Mouse (Mus musculus) cerebellum, adult (tissue): Measurements from ENCODE around the gene Atp6v0a1.

Experiments used
- ATAC-seq: cut with Nextera tagmentation; 2 replicates; pipeline ENCODE4 v1.9.2; 2017; ENCODE audit warnings: mild to moderate bottlenecking, moderate library complexity, mixed read lengths; ENCODE audit not compliant: insufficient number of reproducible peaks, low FRiP score, low TSS enrichment

Gene Atp6v0a1

DNA sequence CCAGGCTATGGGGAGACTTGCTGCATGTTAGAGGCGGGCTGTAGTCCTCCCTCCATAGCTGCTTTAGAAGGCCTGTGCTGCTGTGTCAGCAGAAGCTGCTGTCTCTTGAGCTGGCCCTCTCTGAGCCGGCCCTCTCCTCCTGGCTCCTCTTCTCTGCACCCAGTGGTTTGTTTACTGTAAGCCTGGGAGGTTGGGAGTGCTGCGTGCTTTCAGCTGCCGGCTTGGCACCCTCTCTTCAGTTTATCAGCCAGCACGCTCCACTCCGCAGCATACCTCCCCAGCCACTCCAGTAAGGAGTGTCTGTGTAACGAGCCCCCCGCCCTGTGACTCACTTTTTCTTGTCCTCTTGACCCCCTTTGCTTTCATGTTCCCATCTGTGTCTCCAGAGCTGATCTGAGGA is 47.6 kb downstream of the Atp6v0a1 start:
- ATAC-seq: no peak

- 0 out of 2 replicates have a peak, but pooled peaks have one; percentile 45 for ATAC-seq
Measured at GRCm38 (mm10) chr11:101057860-101058259, 48.6 kb downstream of the Atp6v0a1 start.

DNA sequence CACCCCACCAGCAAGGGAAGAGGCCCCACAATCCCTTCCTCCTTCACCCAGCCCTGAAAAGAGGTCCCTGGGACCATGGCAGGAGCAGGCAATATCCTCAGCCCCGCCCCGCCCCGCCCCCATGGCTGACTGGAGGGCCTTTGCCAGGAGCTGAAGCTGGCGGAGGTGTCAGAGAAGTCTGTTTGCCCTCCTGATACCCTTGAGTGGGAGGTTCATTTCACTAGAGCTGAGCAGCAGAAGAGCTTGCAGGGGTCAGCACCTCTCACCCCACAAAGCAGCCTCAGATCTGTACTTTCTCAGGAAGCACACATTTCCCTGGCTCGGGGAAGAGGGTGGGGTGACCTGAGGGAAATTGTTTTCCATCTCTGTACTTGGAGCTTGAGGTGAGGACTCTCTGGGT is 49.5 kb downstream of the Atp6v0a1 start:
- no peak for ATAC-seq

- ATAC-seq: no peak
Measured at GRCm38 (mm10) chr11:101059473-101059872, 50.2 kb downstream of the Atp6v0a1 start.

- no peak for ATAC-seq
Measured at GRCm38 (mm10) chr11:101060126-101060525, 50.9 kb downstream of the Atp6v0a1 start.

DNA sequence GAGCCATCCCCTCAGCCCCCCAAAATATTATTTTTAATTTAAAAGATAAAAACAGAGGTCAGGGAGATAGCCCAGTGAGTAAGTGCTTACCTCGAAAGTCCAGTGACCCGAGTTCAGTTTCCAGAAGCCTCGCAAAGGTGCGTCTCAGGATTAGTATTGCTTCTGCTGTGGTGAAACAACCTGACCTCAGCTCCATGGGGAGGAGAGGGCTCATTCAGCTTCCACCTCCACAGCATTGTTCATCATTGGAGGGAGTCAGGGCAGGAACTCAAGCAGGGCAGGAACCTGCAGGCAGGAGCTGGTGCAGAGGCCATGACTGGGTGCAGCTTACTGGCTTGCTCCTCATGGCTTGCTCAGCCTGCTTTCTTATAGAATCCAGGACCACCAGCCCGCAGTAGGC is 51.8 kb downstream of the Atp6v0a1 start:
- no peak for ATAC-seq

- no peak for ATAC-seq
Measured at GRCm38 (mm10) chr11:101062165-101062884, 53.1 kb downstream of the Atp6v0a1 start.

DNA sequence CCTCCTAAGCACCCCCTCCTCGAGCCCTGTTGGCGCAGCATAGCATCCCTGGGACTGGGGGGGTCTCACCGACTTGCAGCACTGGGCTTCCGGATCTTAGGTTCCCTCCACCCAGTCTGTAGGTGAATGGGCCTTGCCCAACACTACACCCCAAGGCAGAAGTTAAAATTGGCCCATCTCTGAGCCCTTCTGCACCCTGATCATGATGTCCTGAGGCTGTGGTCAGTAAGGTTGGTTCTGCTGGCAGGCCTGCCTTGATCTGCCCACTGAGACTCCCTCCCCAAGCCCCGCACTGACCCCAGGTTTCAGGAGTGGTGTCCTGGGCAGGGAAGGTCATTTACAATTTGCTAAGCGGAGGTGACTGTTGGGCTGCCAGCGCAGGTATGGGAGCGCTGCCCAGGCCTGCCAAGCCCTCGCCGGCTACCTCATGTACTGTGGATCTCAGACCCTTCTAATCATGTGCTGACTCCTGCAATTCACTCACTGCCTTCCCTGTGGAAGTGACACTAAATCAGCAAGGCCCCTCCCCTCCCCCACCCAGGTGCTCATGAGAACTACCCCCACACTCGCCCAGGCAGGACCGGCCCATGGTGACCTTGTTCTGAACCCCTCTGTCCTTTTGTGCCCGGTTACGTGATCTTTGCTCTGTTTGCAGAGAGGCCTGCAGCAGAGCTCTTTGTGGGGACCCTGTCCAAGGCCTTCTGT is 53.9 kb downstream of the Atp6v0a1 start:
- no peak for ATAC-seq

- ATAC-seq: no peak
Measured at GRCm38 (mm10) chr11:101063676-101064327, 54.5 kb downstream of the Atp6v0a1 start.

GRCm38 (mm10) chr11:101064462-101064861 is 55.2 kb downstream of the Atp6v0a1 start:
- no peak for ATAC-seq

DNA sequence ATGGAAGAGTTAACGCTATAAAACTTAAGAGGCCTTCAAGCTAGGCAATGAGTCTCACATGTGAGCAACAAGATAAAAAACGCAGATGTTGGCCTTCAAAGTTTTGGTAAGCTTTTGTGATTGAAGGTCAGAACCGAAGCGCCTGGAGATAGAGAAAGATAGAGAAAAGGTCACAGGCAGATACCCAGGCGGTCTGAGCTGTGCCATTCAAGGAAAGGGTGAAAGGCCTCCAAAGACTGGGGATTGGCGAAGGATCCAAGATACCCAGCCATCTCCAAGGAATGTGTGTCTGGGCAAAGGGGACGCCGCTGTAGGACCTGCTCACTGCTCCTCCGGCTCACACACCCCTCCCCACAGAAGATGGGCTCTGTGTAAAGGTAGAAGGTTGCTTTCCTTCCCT is 55.8 kb downstream of the Atp6v0a1 start:
- ATAC-seq: no peak

DNA sequence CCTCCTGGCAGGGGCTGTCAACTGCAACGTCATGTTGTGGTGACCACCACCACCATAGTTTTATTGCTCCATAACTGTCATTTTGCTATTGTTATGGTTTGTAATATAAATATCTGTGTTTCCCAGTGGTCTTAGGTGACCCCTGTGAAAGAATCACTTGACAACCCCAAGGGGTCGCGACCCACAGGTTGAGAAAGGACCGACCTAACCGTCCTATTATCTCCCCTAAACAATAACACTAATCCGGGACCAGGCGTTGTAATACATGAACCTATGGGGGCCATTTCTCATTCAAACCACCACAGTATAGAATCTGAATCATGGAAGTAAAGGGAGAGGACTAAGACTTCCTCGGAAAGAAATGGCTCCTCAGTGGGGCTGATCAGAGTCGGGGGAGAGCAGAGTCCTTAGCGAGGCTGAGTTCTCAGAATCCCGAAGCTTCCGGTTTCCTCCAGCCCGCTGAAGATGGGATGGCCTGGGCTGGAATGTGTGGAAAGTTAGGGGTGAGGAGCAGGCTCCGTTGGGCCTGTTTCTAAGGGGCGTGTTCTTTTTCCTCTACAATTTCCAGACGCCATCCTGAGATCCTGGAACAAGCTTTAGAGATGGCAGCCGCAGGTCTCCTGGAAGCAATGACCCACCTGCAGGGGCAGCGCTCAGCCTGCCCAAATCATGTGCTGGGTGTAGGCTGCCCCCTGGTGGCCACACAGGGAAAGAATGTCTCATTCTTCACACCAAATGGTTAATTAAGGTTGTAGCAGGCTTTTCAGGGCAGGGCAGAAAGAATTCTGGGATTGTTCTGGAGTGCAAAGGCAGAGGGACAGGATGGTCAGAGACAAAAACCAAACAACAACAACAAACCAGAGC is 57.5 kb downstream of the Atp6v0a1 start:
- ATAC-seq: no peak

GRCm38 (mm10) chr11:101069391-101070188 is 60.3 kb downstream of the Atp6v0a1 start, which contains the start of gene Naglu:
Naglu (plus strand) TSS chr11:101070012.
- ATAC-seq: peak; percentile 79

- ATAC-seq: peak; percentile 22; the same call in 1 of the 2 replicates
Measured at GRCm38 (mm10) chr11:101070189-101070527, 60.9 kb downstream of the Atp6v0a1 start.

DNA sequence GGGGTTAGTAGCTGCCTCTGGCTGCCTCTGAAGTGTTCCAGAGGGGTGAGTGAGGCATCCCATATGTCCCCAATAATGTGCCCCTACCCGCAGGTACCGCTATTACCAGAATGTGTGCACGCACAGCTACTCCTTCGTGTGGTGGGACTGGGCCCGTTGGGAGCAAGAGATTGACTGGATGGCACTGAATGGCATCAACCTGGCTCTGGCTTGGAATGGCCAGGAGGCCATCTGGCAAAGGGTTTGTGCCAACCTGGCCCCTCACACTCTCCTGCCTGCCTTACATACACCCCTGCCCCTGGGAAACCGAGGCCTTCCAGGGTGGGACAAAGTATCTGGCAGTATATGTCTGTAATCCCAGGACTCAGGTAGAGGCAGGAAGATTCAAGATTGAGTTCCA is 61.7 kb downstream of the Atp6v0a1 start:
- ATAC-seq: no peak

GRCm38 (mm10) chr11:101071810-101072428 is 62.7 kb downstream of the Atp6v0a1 start:
- no peak for ATAC-seq

DNA sequence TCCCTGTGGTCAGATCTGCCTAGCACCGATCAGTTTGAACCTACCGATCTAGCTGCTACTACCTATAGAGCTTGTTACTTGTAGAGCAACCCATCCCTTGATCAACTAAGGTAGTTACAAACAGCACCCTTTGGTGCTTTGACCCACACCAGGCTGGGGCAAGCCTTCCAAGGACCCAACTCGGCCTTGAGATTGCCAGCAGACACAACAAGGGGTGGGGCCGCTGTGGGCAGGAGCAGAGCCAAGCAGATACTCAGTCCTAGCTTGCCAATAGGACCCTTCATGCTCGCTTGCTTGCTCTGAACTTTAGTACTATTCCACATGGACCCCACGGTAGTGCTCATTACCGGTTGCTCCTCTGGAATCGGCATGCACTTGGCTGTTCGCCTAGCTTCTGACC is 68.9 kb downstream of the Atp6v0a1 start, which contains the start of gene Hsd17b1:
TSS of gene Hsd17b1 (plus strand) at position 291 of the 400 bp plus-strand sequence.
- ATAC-seq: no peak

DNA sequence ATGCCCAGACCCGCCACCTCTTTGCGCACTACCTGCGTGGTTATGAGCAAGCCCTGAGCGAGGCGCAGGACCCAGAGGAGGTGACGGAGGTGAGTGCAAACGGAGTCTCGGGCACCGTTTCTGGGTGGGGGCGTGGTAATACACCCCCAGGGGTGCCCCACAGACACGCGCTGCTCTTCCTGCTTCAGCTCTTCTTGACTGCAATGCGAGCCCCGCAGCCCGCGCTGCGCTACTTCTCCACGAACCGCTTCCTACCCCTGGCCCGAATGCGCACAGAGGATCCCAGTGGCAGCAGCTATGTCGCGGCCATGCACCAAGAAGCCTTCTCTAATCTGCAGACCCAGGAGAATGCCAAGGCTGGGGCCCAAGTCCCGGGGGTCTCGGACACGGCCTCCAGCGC is 70.5 kb downstream of the Atp6v0a1 start:
- ATAC-seq: no peak

DNA sequence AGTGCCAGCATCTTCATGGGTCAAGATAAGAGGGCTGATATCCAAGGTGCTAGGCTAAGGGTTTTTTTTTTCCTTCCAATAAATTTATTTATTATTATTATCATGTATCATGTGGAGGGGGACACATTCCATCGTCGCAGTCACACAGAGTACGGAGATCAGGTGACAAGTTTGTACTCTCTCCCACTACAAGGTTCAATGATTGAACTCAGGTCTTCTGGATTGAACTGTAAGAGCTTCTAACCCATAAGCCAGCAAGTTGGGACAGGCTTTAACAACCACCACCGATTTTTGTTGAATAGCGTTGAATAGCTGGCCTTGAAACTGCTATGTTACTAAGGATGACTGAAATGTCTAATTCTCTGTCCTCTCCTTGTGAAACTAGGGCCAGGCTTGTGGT is 71.2 kb downstream of the Atp6v0a1 start:
- ATAC-seq: no peak
